Mouse (Mus musculus) hindlimb bud, embryonic 11.5 days (tissue): ENCODE measurements around the gene Pold4.

Experiments
- DNase-seq: peaks from one replicate; pipeline ENCODE4 v3.0.0-alpha.2; 2012; ENCODE audit warnings: low read depth, low spot score; ENCODE audit errors: extremely low spot score

The Pold4 gene

DNA sequence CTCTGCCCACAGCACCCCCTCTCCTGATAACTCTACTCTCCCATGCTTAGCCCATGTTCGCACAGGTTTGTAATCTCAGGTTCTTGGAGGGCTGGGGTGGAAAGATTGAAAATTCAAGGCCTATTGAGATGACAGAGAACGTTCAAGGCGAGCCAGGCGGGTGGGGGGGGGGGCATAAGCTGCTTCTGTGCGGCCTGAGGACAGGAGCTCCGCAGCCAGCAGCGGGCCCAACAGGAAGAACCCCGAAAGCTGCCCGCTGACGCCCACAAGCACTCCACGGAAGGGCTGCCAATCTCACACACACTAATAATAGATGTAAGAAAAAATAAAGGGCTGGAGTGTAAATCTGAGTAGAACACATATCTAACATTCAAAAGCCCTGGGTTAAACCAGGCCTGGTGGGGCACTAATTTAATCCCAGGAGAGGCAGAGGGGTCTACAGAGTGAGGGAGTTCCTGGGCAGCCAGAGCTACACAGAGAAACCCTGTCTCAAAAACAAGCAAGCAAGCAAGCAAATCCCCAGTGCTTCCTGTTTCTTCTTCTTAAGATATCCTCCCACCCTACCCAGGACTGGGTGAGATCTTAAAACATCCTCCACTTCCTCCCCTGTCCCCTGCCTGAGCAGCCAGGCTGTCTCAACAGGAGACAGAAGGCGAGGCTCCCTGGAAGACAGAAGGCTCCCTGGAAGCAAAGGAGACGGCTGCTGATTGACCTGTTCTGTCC, 27.9 kb upstream of the Pold4 start:
- DNase-seq, result no peak

GRCm38 (mm10) chr19:4204889-4205288, 26.8 kb upstream of the Pold4 start:
- no peak for DNase-seq

GRCm38 (mm10) chr19:4206971-4207370, 24.7 kb upstream of the Pold4 start:
- no peak for DNase-seq

GRCm38 (mm10) chr19:4208563-4208962, 23.1 kb upstream of the Pold4 start:
- DNase-seq, result no peak

DNA sequence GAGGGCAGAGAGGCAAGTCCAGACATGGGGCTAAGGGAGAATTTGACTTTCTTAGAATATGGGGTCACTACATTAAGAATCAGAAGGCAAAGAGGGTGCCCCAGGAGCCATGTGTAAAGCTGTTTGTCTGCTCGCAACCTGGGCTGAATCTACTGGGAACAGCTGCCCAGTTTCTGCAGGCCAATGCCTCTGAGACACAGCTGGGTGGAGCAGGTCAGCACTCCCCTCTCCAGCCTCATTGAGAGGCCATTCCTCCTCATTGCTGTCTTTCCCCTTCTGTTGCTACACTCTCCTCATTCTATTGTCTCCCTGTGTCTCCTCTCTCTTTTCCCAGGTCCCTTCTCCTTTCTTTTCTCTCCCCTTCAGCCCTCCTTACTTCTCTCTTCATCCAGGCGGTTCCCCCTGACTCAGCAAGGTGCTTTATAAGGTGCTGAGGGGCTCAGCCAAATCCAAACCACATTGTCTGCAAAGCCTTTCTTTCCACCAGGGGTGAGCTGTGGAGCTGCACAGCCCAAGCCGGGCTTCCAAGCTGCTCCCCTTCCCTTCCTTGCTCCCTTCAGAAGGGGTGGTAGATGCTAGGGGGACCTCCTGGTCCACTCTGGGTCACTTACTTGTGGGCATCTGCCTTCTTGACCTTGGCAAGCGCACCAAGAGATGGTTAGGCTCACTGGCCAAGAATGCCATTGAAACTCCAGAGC, 19.7 kb upstream of the Pold4 start:
- DNase-seq, result no peak

- DNase-seq, result no peak
Observed at GRCm38 (mm10) chr19:4213524-4213974, 18.1 kb upstream of the Pold4 start.

GRCm38 (mm10) chr19:4214071-4214770, 17.5 kb upstream of the Pold4 start, which contains the start of the genes Clcf1 and AC109138.7:
Clcf1 (plus strand) TSS chr19:4214238.
AC109138.7 (plus strand) TSS chr19:4214357.
- DNase-seq, result no peak

DNA sequence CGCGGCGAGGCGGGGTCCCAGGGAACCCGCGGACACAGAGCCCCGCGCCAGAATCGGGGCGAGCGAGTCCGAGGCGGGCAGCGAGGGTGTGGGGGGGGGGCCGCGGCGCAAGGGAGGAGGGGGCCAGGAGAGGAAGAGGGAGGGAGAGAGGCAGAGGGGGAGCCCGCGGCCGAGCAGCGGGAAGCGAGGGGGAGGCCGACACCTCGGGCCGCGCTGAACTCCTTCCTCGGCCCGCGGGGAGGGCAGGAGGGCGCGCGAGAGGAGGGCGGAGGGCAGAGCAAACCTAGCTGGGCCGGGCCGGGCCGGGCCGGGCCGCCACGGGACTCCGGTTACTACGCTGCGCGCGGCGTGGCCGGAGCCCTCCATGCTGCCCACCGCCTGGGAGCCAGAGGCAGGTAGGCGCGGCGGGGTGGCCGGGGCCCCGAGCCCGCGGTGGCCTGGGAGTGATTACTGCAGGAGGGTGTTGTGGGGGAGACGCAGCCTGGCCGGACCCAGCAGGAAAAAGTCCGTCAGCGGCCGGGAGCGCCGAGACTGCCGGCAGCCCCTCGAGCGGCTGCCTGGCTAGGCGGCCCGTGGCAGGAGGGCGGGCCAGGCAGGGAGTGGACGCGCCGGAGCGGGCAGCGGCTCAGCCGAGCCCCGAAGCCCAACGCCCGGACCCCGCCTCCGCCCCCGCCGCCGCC, 16.8 kb upstream of the Pold4 start:
- no peak for DNase-seq

DNA sequence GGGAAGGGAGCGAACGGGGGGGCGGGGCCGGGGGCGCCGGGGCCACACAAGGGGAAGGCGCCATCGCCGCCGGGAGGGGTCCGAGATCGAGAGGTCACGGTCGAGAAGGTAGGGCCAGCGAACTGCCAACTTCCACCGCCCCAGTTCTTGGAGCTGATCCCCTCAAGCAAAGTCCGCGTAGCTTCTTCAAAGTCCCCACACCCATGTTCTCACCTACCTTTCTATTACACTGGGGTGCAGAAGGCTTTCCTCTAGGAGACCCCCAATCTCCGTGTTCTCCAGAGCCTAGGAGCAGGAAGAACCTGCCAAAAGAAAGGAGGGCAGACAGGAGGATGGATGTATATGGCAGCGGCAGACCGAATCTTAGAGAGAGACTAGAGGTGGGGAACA, 16.3 kb upstream of the Pold4 start:
- no peak for DNase-seq

DNA sequence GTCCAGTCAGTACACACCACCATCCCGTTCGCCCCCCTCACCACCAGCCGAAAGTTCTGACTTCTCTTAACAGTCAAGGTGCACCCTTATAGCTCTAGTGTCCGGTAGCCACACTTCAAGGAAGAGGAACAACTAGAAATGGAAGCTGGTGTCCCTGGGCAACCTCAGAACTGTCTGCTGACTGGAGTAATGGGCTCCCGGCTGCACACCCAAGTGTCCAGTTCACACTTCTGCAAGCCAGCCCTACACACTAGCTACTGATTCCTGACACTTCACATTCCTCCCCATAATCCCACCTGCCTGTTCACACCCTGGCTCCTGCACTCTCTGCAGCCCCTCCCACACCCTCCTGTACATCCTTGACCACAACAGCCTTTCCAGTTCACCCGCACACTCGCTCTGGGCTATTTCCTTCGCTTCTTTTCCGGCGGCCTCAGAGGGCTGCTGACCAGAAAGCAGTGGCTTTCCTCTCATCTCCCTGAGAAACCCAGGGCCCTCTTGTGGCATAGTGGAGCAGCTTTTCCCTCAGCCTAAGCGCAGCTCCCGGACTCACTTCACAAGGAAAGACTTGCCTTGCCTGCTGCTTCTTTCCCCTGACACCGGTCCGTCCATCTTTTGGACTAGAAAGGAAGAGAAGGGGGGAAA, 15.5 kb upstream of the Pold4 start:
- DNase-seq, result no peak

- no peak for DNase-seq
Observed at GRCm38 (mm10) chr19:4217140-4217539, 14.6 kb upstream of the Pold4 start.

GRCm38 (mm10) chr19:4217855-4218254, 13.8 kb upstream of the Pold4 start:
- no peak for DNase-seq

DNA sequence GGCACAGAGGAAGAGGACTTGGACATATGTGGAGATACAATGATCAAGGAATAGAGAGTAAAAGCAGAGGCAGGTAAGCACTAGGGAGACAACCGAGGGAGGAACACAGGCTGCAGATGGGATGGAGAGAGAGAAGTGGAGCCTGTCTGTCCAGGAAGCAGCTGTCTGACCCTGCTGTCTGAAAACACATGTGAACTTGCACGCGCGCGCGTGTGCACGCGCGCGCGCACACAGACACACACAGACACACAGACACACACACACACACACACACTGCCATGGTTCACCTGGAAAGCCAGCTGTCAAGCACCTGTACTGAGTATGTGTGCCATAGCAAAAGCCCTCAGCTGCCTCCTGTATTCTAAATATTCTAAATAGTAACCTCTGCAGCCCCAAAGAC, 13.4 kb upstream of the Pold4 start:
- DNase-seq, result no peak

DNA sequence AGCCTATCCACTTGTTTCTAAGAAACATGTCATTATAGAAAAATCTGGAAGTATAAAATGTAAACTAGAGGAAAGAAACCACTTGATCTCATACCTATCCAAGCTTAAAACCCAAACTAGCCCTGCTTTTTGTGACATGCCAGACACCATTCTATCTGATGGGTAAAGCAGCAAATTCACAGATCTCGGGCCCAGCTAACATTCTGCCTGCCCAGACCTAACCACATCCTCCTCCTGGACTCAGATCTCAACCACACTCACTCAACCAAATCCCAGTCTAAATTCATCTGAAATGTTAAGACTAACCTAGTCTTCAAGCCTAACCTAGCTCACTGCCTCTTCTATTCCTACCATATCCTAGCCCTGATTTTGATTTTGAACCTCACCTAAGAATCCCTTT, 12.9 kb upstream of the Pold4 start:
- no peak for DNase-seq

- no peak for DNase-seq
Observed at GRCm38 (mm10) chr19:4219943-4220342, 11.8 kb upstream of the Pold4 start.

DNA sequence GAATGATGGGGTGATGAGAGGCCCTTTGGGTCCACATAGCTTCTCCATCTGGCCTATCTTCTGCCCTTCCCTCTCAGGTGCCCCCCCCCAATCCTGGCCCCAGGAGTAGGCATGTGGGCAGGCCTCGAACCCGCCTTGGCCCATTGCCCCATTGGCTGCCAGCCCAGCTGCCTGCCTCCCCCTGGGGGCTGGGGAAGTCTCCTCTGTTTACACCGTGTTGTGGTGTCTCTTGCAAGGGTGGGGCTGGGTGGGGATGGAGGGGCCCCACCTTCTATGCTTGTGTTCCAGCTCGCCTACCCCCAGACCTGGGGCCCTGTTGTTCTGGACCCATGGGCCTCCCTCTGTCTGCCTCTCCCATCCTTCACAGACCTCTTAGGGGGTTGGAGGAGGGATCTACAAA, 11.3 kb upstream of the Pold4 start:
- DNase-seq, result no peak

GRCm38 (mm10) chr19:4220957-4221743, 10.5 kb upstream of the Pold4 start:
- DNase-seq, result no peak

- no peak for DNase-seq
Observed at GRCm38 (mm10) chr19:4222165-4222564, 9.5 kb upstream of the Pold4 start.

GRCm38 (mm10) chr19:4226779-4227178, 4.9 kb upstream of the Pold4 start:
- DNase-seq, result no peak

DNA sequence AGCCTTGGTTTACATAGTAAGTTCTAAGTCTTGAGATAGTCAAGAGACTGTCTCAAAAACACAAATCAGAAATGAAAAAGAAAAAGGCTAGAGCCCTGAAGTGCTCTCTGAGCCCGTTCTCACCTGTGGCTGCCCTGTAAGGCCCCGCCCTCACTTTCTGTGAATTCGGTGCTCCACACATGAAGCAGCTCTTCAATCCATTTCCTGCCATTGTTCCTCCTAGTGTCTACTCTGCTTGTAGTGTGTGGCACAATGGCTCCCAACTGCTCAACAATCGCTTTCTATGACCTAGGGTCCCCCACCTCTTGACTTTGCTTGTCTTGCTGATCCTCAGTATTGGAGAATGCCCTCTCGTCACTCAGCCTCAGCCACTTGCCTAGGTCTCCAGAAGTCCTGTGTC, 4.3 kb upstream of the Pold4 start:
- DNase-seq, result no peak
